Comparison of ENCODE assay signal across 7 mouse cellular contexts in genomic region chr2:17730648-17730956, GRCm38 (mm10). TPM values are rescaled to one million over a fixed set of nuclear protein-coding genes. Genes with fewer than 3 reads are reported as not detected.
DNase-seq lines count a peak whose midpoint lies in the region; ATAC-seq and TF ChIP-seq lines count a peak whose summit lies in the region.

No protein-coding gene starts in this region.

- peak overlapping the region; percentile 92 for H3K4me3 ChIP-seq in left cerebral cortex, adult 2 months
- H3K4me3 ChIP-seq in embryonic facial prominence, embryonic 12.5 days, result peak overlapping the region; percentile 63
- H3K4me3 ChIP-seq in hindbrain, embryonic 11.5 days (ENCODE audit: low read depth, low read length), result peak overlapping the region; percentile 68
- H3K4me3 ChIP-seq in midbrain, embryonic 13.5 days (replicated peaks), result peak overlapping the region; percentile 68

- H3K4me2 ChIP-seq in embryonic facial prominence, embryonic 12.5 days (replicated peaks), result peak overlapping the region; percentile 97
- H3K4me2 ChIP-seq in hindbrain, embryonic 11.5 days (replicated peaks; ENCODE audit: low read depth, low read length), result peak overlapping the region; percentile 98
- peak overlapping the region; percentile 98 for H3K4me2 ChIP-seq in midbrain, embryonic 13.5 days (replicated peaks)

- intact Hi-C loops in left cerebral cortex, adult 2 months (cut with DNase I), result loop anchor here (2.0 to 10.0 kb wide), 6 partner anchors 86 to 317 kb away; partner anchors contain the start of gene Skida1
- intact Hi-C loops in left cerebral cortex, postnatal 36 days (cut with DNase I), result loop anchor here (2.0 to 5.0 kb wide), 3 partner anchors 86 to 327 kb away; partner anchors contain the start of gene Mllt10

- peak overlapping the region; percentile 64 for H3K9ac ChIP-seq in embryonic facial prominence, embryonic 12.5 days
- H3K9ac ChIP-seq in hindbrain, embryonic 11.5 days (ENCODE audit: low read depth, low read length), result peak overlapping the region; percentile 80
- H3K9ac ChIP-seq in midbrain, embryonic 13.5 days (replicated peaks), result peak overlapping the region; percentile 80

- H3K27me3 ChIP-seq in embryonic facial prominence, embryonic 12.5 days, result peaks cover 35% of the 10 kb centered on the region
- H3K27me3 ChIP-seq in hindbrain, embryonic 11.5 days (ENCODE audit: control insufficient read depth, insufficient read depth, low read length), result peaks cover 10% of the 10 kb centered on the region
- peaks cover 74% of the 10 kb centered on the region for H3K27me3 ChIP-seq in midbrain, embryonic 13.5 days

- 1% methylated on average over 19 of the region's 20 CpGs for WGBS in embryonic facial prominence, embryonic 12.5 days
- 1% methylated on average over 20 of the region's 20 CpGs for WGBS in hindbrain, embryonic 11.5 days
- WGBS in midbrain, embryonic 13.5 days, result under 1% methylated on average over 20 of the region's 20 CpGs

- H3K27ac ChIP-seq in left cerebral cortex, adult 2 months, result peak overlapping the region; percentile 95
- H3K27ac ChIP-seq in embryonic facial prominence, embryonic 12.5 days, result no peak overlapping the region
- peak overlapping the region; percentile 39; the same call in 1 of the 2 replicates for H3K27ac ChIP-seq in hindbrain, embryonic 11.5 days (ENCODE audit: low read depth, low read length)
- peak overlapping the region; percentile 60; the same call in 1 of the 2 replicates for H3K27ac ChIP-seq in midbrain, embryonic 13.5 days

- H3K9me3 ChIP-seq in embryonic facial prominence, embryonic 12.5 days, result no peaks in the 10 kb centered on the region
- no peaks in the 10 kb centered on the region for H3K9me3 ChIP-seq in hindbrain, embryonic 11.5 days (ENCODE audit: control insufficient read depth, low read length)
- H3K9me3 ChIP-seq in midbrain, embryonic 13.5 days, result no peaks in the 10 kb centered on the region

- DNase-seq in left cerebral cortex, adult 2 months (ENCODE audit: extremely low spot score in 1 of 2, low spot score in 2 of 2), result no peak
- DNase-seq in left cerebral cortex, postnatal 36 days (ENCODE audit: low spot score in 2 of 2), result no peak
- DNase-seq in hindbrain, embryonic 11.5 days (ENCODE audit: low spot score), result no peak
- no peak for DNase-seq in gastrocnemius, adult 18-20 months (ENCODE audit: low spot score)
- no peak for DNase-seq in natural killer cell, adult 2 months (ENCODE audit: low spot score in 2 of 2)

- no peak for TF ChIP-seq CTCF in left cerebral cortex, adult 2 months (IDR thresholded peaks at IDR 0.05)

- H3K4me1 ChIP-seq in embryonic facial prominence, embryonic 12.5 days, result peaks cover 12% of the 10 kb centered on the region
- H3K4me1 ChIP-seq in hindbrain, embryonic 11.5 days (replicated peaks; ENCODE audit: control insufficient read depth, insufficient read depth, low read length), result peaks cover 4% of the 10 kb centered on the region; the same call in 1 of the 2 replicates
- peaks cover 26% of the 10 kb centered on the region for H3K4me1 ChIP-seq in midbrain, embryonic 13.5 days (replicated peaks)

- ATAC-seq in embryonic facial prominence, embryonic 12.5 days (ENCODE audit: insufficient number of reproducible peaks, insufficient read depth, low FRiP score, low TSS enrichment), result 0 out of 2 replicates have a peak, but pooled peaks have one; percentile 18
- ATAC-seq in hindbrain, embryonic 11.5 days (ENCODE audit: low FRiP score), result peak; percentile 50
- ATAC-seq in midbrain, embryonic 13.5 days, result no peak; the same call in none of the 2 replicates

- H3K36me3 ChIP-seq in embryonic facial prominence, embryonic 12.5 days, result no peaks in the 10 kb centered on the region
- H3K36me3 ChIP-seq in hindbrain, embryonic 11.5 days (ENCODE audit: control insufficient read depth, insufficient read depth, low read length), result no peaks in the 10 kb centered on the region
- H3K36me3 ChIP-seq in midbrain, embryonic 13.5 days, result no peaks in the 10 kb centered on the region

RNA-seq across cellular contexts. Expression of gene Nebl, which starts 0.7 kb away (rescaled TPM):
- 10 to 100 TPM; 80.3 to 80.9 TPM for total RNA-seq in left cerebral cortex, adult 2 months (2021)
- total RNA-seq in left cerebral cortex, postnatal 36 days (2021), result 10 to 100 TPM; 70.4 to 79.5 TPM
- 9.1 and 9.4 TPM in 2 replicates for polyA plus RNA-seq in embryonic facial prominence, embryonic 12.5 days (2016; fragmentation: Nextera tagmentation; extraction: Ambion mirVana)
- polyA plus RNA-seq in hindbrain, embryonic 11.5 days (2014; fragmentation: Nextera tagmentation; extraction: Ambion mirVana), result 6.9 and 8.6 TPM in 2 replicates
- polyA plus RNA-seq in midbrain, embryonic 13.5 days (2015; fragmentation: Nextera tagmentation; extraction: Ambion mirVana), result 5.3 and 5.4 TPM in 2 replicates
- total RNA-seq in gastrocnemius, adult 18-20 months (2021), result under 1 TPM; 0.32 to 0.81 TPM

Comparison
In these comparisons a context has a peak if more than half of its experiments do, and no peak if none do; other contexts are left out.
1. RNA of gene Nebl, which starts 0.7 kb away (total RNA-seq): 80.3 to 80.9 TPM in left cerebral cortex, adult 2 months and 70.4 to 79.5 TPM in left cerebral cortex, postnatal 36 days; 0.32 to 0.81 TPM in gastrocnemius, adult 18-20 months; every median in the first group is over 10 times any median in the second.
2. Peak in every context shown above with its lines, with median percentiles within 50 percentile points of each other: H3K4me3 ChIP-seq, H3K4me2 ChIP-seq and H3K9ac ChIP-seq.